In the genomic region with DNA sequence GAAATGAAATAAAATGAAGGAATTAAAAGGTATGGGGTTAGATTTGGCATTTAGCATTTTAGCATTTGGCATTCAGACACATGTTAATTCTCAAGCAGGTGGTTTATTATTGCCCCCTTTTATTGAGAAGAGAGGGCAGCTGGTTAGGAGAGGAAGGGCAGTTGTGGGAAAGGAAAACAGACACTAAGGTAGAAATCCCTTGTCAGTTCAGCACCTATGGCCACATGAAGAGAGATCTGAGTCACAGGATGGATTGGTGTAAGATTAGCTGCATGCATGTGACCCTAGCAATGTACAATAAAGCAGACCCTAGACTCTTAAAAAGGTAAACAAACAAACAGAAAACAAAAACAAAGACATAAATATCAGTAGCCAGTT, we compare ENCODE assay signal across 29 mouse cellular contexts. TPM values are rescaled to one million over a fixed set of nuclear protein-coding genes. Genes with fewer than 3 reads are reported as not detected.
DNase-seq lines count a peak whose midpoint lies in the region; ATAC-seq lines count a peak whose summit lies in the region.
"Had no signal": no experiment of that assay in that cellular context is flagged by ENCODE, and none has a peak within 500 bp of the region (broad histone marks: within the 10 kb centered on the region; RNA-seq: fewer than 3 reads in every experiment).

No protein-coding gene starts in this region.

- no peak overlapping the region for H3K9ac ChIP-seq in midbrain, embryonic 14.5 days (replicated peaks; ENCODE audit: low read length)
- peak overlapping the region; percentile 63 for H3K9ac ChIP-seq in forebrain, embryonic 13.5 days
- H3K9ac ChIP-seq: embryonic facial prominence, embryonic 13.5 days; intestine, embryonic 15.5 days; liver, embryonic 15.5 days; lung, embryonic 15.5 days; neural tube, embryonic 15.5 days had no signal

- no peak overlapping the region for H3K4me2 ChIP-seq in midbrain, embryonic 14.5 days (ENCODE audit: low read length)
- peak overlapping the region; percentile 43 for H3K4me2 ChIP-seq in forebrain, embryonic 13.5 days
- H3K4me2 ChIP-seq: embryonic facial prominence, embryonic 13.5 days; intestine, embryonic 15.5 days; liver, embryonic 15.5 days; lung, embryonic 15.5 days; neural tube, embryonic 15.5 days had no signal

- H3K36me3 ChIP-seq in midbrain, embryonic 14.5 days (ENCODE audit: control insufficient read depth, insufficient read depth, low read length): no peaks in the 10 kb centered on the region
- H3K36me3 ChIP-seq in midbrain, embryonic 10.5 days: no peaks in the 10 kb centered on the region
- H3K36me3 ChIP-seq in forebrain, embryonic 13.5 days (ENCODE audit: poor library complexity, severe bottlenecking): peaks cover 5% of the 10 kb centered on the region
- H3K36me3 ChIP-seq: embryonic facial prominence, embryonic 13.5 days; heart, embryonic 10.5 days; intestine, embryonic 15.5 days; liver, embryonic 15.5 days; lung, embryonic 15.5 days; neural tube, embryonic 15.5 days had no signal

- H3K4me3 ChIP-seq in midbrain, embryonic 14.5 days (replicated peaks; ENCODE audit: low read depth, low read length): no peak overlapping the region
- H3K4me3 ChIP-seq in midbrain, embryonic 10.5 days: no peak overlapping the region
- H3K4me3 ChIP-seq in forebrain, embryonic 13.5 days: peak overlapping the region; percentile 13
- H3K4me3 ChIP-seq: embryonic facial prominence, embryonic 13.5 days; erythroblast, embryonic 14.5 days; heart, embryonic 10.5 days; intestine, embryonic 15.5 days; liver, embryonic 15.5 days; lung, embryonic 15.5 days; megakaryocyte, embryonic 14.5 days; neural tube, embryonic 15.5 days had no signal

- no peaks in the 10 kb centered on the region for H3K9me3 ChIP-seq in midbrain, embryonic 14.5 days (ENCODE audit: control insufficient read depth, low read length)
- no peaks in the 10 kb centered on the region for H3K9me3 ChIP-seq in midbrain, embryonic 10.5 days (replicated peaks)
- H3K9me3 ChIP-seq in forebrain, embryonic 13.5 days (replicated peaks): no peaks in the 10 kb centered on the region
- H3K9me3 ChIP-seq: embryonic facial prominence, embryonic 13.5 days; heart, embryonic 10.5 days; intestine, embryonic 15.5 days; liver, embryonic 15.5 days; lung, embryonic 15.5 days; neural tube, embryonic 15.5 days had no signal

- no peak overlapping the region for H3K27ac ChIP-seq in midbrain, embryonic 14.5 days (replicated peaks; ENCODE audit: low read depth, low read length)
- no peak overlapping the region for H3K27ac ChIP-seq in midbrain, embryonic 10.5 days (replicated peaks)
- peak overlapping the region; percentile 89 for H3K27ac ChIP-seq in forebrain, embryonic 13.5 days
- H3K27ac ChIP-seq: embryonic facial prominence, embryonic 13.5 days; heart, embryonic 10.5 days; intestine, embryonic 15.5 days; liver, embryonic 15.5 days; lung, embryonic 15.5 days; neural tube, embryonic 15.5 days; stomach, postnatal 0 days had no signal

- peaks cover 7% of the 10 kb centered on the region; the same call in 1 of the 2 replicates for H3K4me1 ChIP-seq in midbrain, embryonic 14.5 days (ENCODE audit: control insufficient read depth, insufficient read depth, low read length)
- peaks cover 15% of the 10 kb centered on the region for H3K4me1 ChIP-seq in midbrain, embryonic 10.5 days
- peaks cover 30% of the 10 kb centered on the region for H3K4me1 ChIP-seq in forebrain, embryonic 13.5 days
- H3K4me1 ChIP-seq: heart, embryonic 10.5 days; liver, embryonic 15.5 days had no signal

- no peak for ATAC-seq in midbrain, embryonic 14.5 days (ENCODE audit: low FRiP score, low TSS enrichment)
- no peak for ATAC-seq in forebrain, embryonic 13.5 days
- ATAC-seq: hindbrain, embryonic 16.5 days; intestine, embryonic 15.5 days had no signal

- DNase-seq in embryo, embryonic 10 days (ENCODE audit: low spot score): peak; percentile 3
- DNase-seq in embryo, embryonic 9.5 days (ENCODE audit: extremely low spot score): no peak
- peak; percentile 9 for DNase-seq in midbrain, embryonic 14.5 days
- DNase-seq in midbrain, embryonic 10.5 days (ENCODE audit: low spot score): no peak
- no peak for DNase-seq in urinary bladder, adult 18-20 months (ENCODE audit: low spot score in 2 of 2)
- DNase-seq in left cerebral cortex, adult 8-10 months (ENCODE audit: low spot score in 2 of 2): no peak
- DNase-seq: adrenal gland, postnatal 10 days; cerebellum, adult 2 months; cerebellum, postnatal 36 days; heart, postnatal 4 days; kidney, adult 8-10 months; kidney, postnatal 10 days; liver; lung, postnatal 36 days had no signal

- H3K27me3 ChIP-seq in midbrain, embryonic 14.5 days (ENCODE audit: control insufficient read depth, insufficient read depth, low read length): peaks cover 80% of the 10 kb centered on the region
- H3K27me3 ChIP-seq in midbrain, embryonic 10.5 days (ENCODE audit: low read depth, poor library complexity, severe bottlenecking): peaks cover 100% of the 10 kb centered on the region
- no peaks in the 10 kb centered on the region; the same call in 1 of the 2 replicates for H3K27me3 ChIP-seq in forebrain, embryonic 13.5 days

RNA-seq across cellular contexts. Expression of gene Gm43517, which starts 13.2 kb away (rescaled TPM):
- not detected in 2 replicates for polyA plus RNA-seq in midbrain, embryonic 14.5 days (2014; fragmentation: Nextera tagmentation; extraction: Ambion mirVana)
- polyA plus RNA-seq in midbrain, embryonic 10.5 days (2016; fragmentation: Nextera tagmentation; extraction: Ambion mirVana): 0.05 TPM in 1 of 2 replicates, not detected in the other
- polyA plus RNA-seq in forebrain, embryonic 13.5 days (2015; fragmentation: Nextera tagmentation; extraction: Ambion mirVana): 1.9 and 2.4 TPM in 2 replicates
- total RNA-seq in left cerebral cortex, adult 8-10 months (2022): 1 to 10 TPM; 5.9 to 7.2 (median 6.5) TPM
- total RNA-seq: gastrocnemius, adult 8-10 months; heart, postnatal 4 days had no signal
- polyA plus RNA-seq: cerebellum, adult 2 months; embryonic facial prominence, embryonic 13.5 days; erythroblast, embryonic 14.5 days; gonadal fat pad, adult 2 months; heart, embryonic 10.5 days; heart, embryonic 16.5 days; hindbrain, embryonic 16.5 days; intestine, embryonic 15.5 days; liver, embryonic 15.5 days; lung, embryonic 15.5 days; midbrain, postnatal 0 days; neural tube, embryonic 15.5 days; stomach, postnatal 0 days had no signal

RNA-seq across cellular contexts. Expression of gene Foxg1, which starts 15.7 kb away (rescaled TPM):
- 0.16 and 0.28 TPM in 2 replicates for polyA plus RNA-seq in midbrain, embryonic 14.5 days (2014; fragmentation: Nextera tagmentation; extraction: Ambion mirVana)
- polyA plus RNA-seq in midbrain, embryonic 10.5 days (2016; fragmentation: Nextera tagmentation; extraction: Ambion mirVana): 0.31 and 0.42 TPM in 2 replicates
- polyA plus RNA-seq in forebrain, embryonic 13.5 days (2015; fragmentation: Nextera tagmentation; extraction: Ambion mirVana): 76.5 and 98.6 TPM in 2 replicates
- 100 to 1,000 TPM in 1 of 4 experiments, 10 to 100 TPM in 3; 89.6 to 102 (median 96.9) TPM for total RNA-seq in left cerebral cortex, adult 8-10 months (2022)
- total RNA-seq: gastrocnemius, adult 8-10 months had no signal
- polyA plus RNA-seq: cerebellum, adult 2 months; gonadal fat pad, adult 2 months; hindbrain, embryonic 16.5 days; intestine, embryonic 15.5 days; neural tube, embryonic 15.5 days; stomach, postnatal 0 days had no signal

Comparison
In these comparisons a context has a peak if more than half of its experiments do, and no peak if none do; other contexts are left out.
1. DNase-seq: peak in embryo, embryonic 10 days (single experiment) and midbrain, embryonic 14.5 days (single experiment); none in embryo, embryonic 9.5 days (single experiment), midbrain, embryonic 10.5 days (single experiment), urinary bladder, adult 18-20 months (0 of 2) and left cerebral cortex, adult 8-10 months (0 of 2).
2. RNA of gene Foxg1, which starts 15.7 kb away (polyA plus RNA-seq): 76.5 to 98.6 TPM in forebrain, embryonic 13.5 days; 0.31 to 0.42 TPM in midbrain, embryonic 10.5 days and 0.16 to 0.28 TPM in midbrain, embryonic 14.5 days; every median in the first group is over 10 times any median in the second.